Mouse (Mus musculus): ENCODE data around the gene Comp.

- no peak for TF ChIP-seq MAFK (IDR thresholded peaks at IDR 0.05; ENCODE audit: insufficient read depth, low read depth, low read length)
- TF ChIP-seq ZC3H11A (IDR thresholded peaks at IDR 0.05; ENCODE audit: borderline replicate concordance, low read depth, low read length): 0 out of 2 replicates have a peak, but pooled peaks have one; percentile 14
Observed at GRCm38 (mm10) chr8:70415540-70416451, 42.4 kb downstream of the Comp start.
